Mouse (Mus musculus) myocyte (in vitro differentiated cells): ENCODE data around the gene Med16. TPM values are rescaled to one million over a fixed set of nuclear protein-coding genes. Genes with fewer than 3 reads are reported as not detected.

Experiments used
- H3K27me3 ChIP-seq: one replicate; pipeline ENCODE4 v1.6.1; 2011; ENCODE audit not compliant: control insufficient read depth, insufficient read depth, insufficient read length
- H3K36me3 ChIP-seq: one replicate; pipeline ENCODE4 v1.6.1; 2011; ENCODE audit not compliant: control insufficient read depth, insufficient read depth
- H3K4me2 ChIP-seq: one replicate; pipeline ENCODE4 v1.6.1; 2011; ENCODE audit warnings: low read depth, control low read depth
- H3K4me3 ChIP-seq: one replicate; pipeline ENCODE4 v1.5.1; 2011; ENCODE audit warnings: mild to moderate bottlenecking, control low read depth, moderate library complexity
- H3K79me2 ChIP-seq: one replicate; pipeline ENCODE4 v1.6.1; 2011; ENCODE audit not compliant: control insufficient read depth, insufficient read depth
- H3ac ChIP-seq: one replicate; pipeline ENCODE4 v1.6.1; 2011; ENCODE audit not compliant: control insufficient read depth, insufficient read length
- MAX ChIP-seq: IDR thresholded peaks from one replicate; pipeline ENCODE4 v1.6.1; 2011; ENCODE audit warnings: low read depth, mild to moderate bottlenecking, control low read depth
- MYOD1 ChIP-seq, 3 experiments: IDR thresholded peaks; one replicate each; pipeline ENCODE4 v1.6.1; 2011; ENCODE audit warnings: control low read depth in 2 of 3, low read depth in 2 of 3, mild to moderate bottlenecking in 2 of 3, moderate library complexity in 1 of 3; ENCODE audit not compliant: insufficient read length in 2 of 3, control insufficient read depth in 1 of 3
- POLR2AphosphoS2 ChIP-seq: IDR thresholded peaks from one replicate; pipeline ENCODE4 v1.6.1; 2011; ENCODE audit warnings: low read depth, control low read depth; ENCODE audit not compliant: insufficient read length
- SRF ChIP-seq: IDR thresholded peaks from one replicate; pipeline ENCODE4 v1.6.1; 2011; ENCODE audit warnings: low read depth; ENCODE audit not compliant: control insufficient read depth, insufficient read length
- TCF12 ChIP-seq: IDR thresholded peaks from one replicate; pipeline ENCODE4 v1.6.1; 2011; ENCODE audit warnings: mild to moderate bottlenecking, control low read depth; ENCODE audit not compliant: poor library complexity, insufficient read depth, severe bottlenecking
- polyA plus RNA-seq: library from polyadenylated mRNA; unstranded; fragments of >200 nt; fragmentation: generic; extraction: Trizol; gene quantifications from one replicate; pipeline ENCODE4 v1.2.1, GENCODE M21; 2012; ENCODE audit warnings: missing spikeins

The Med16 gene
- polyA plus RNA-seq, 1 experiment: 31.4 TPM

DNA sequence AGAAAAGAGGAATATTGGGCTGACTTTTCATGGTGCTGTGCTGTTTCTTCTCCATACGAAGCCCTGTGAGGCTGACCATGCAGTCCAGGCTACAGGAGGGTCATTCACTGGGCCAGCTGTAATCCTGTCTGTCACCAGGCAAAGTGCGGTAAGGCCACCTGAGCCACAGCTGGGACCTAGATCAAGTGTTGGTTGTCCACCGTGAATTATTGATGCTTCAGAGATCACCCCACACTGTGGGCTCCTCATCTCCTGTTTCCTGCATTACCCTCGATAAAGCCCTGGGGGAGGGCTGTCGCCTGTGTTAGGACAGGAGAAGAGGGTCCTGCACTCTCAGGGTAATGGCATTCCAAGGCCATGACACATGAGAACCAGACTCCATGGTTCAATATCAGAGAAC, 62.2 kb downstream of the Med16 start:
- H3K36me3 ChIP-seq: no peaks in the 10 kb centered on the region
- H3K4me3 ChIP-seq: no peak overlapping the region
- H3ac ChIP-seq: no peak overlapping the region
- no peaks in the 10 kb centered on the region for H3K79me2 ChIP-seq
- H3K27me3 ChIP-seq: no peaks in the 10 kb centered on the region
- TF ChIP-seq MAX (no peak), TCF12 (no peak), SRF (no peak), POLR2AphosphoS2 (no peak), MYOD1 (IDR thresholded peaks at IDR 0.05; ENCODE audit: control insufficient read depth in 1 of 3, insufficient read length in 2 of 3, low read depth in 2 of 3) (no peak)
- H3K4me2 ChIP-seq: no peak overlapping the region

Other genes starting within 250 kb of the Med16 start
- not detected for gene Madcam1, start 244.4 kb downstream of the Med16 start, polyA plus RNA-seq
- gene Tpgs1, start 239.6 kb downstream of the Med16 start, polyA plus RNA-seq: 80.2 TPM
- 299 TPM for gene Cdc34, start 226.7 kb downstream of the Med16 start, polyA plus RNA-seq
- 0.71 TPM for gene Gzmm, start 219.9 kb downstream of the Med16 start, polyA plus RNA-seq
- gene Bsg, start 204.4 kb downstream of the Med16 start, polyA plus RNA-seq: 1,268 TPM
- 0.35 TPM for gene Hcn2, start 192.3 kb downstream of the Med16 start, polyA plus RNA-seq
- gene Polrmt, start 162.3 kb downstream of the Med16 start, polyA plus RNA-seq: 82.3 TPM
- 0.26 TPM for gene Fgf22, start 153.8 kb downstream of the Med16 start, polyA plus RNA-seq
- gene Rnf126, start 142.0 kb downstream of the Med16 start, polyA plus RNA-seq: 91.3 TPM
- 28.9 TPM for gene Fstl3, start 131.7 kb downstream of the Med16 start, polyA plus RNA-seq
- gene Prss57, start 118.0 kb downstream of the Med16 start, polyA plus RNA-seq: 0.07 TPM
- 70.0 TPM for gene Palm, start 115.4 kb downstream of the Med16 start, polyA plus RNA-seq
- 0.06 TPM for gene Misp, start 87.9 kb downstream of the Med16 start, polyA plus RNA-seq
- 158 TPM for gene Ptbp1, start 54.5 kb downstream of the Med16 start, polyA plus RNA-seq
- 0.22 TPM for gene Prtn3, start 34.4 kb downstream of the Med16 start, polyA plus RNA-seq
- gene Plppr3, start 34.3 kb downstream of the Med16 start, polyA plus RNA-seq: 5.4 TPM
- gene Elane, start 22.7 kb downstream of the Med16 start, polyA plus RNA-seq: not detected
- not detected for gene Cfd, start 18.1 kb downstream of the Med16 start, polyA plus RNA-seq
- gene Gm26602, start 1.9 kb upstream of the Med16 start, polyA plus RNA-seq: not detected
- gene Kiss1r, start 8.0 kb upstream of the Med16 start, polyA plus RNA-seq: 0.59 TPM
- 69.0 TPM for gene R3hdm4, start 12.3 kb upstream of the Med16 start, polyA plus RNA-seq
- gene Arid3a, start 18.1 kb upstream of the Med16 start, polyA plus RNA-seq: 1.2 TPM
- gene Wdr18, start 51.2 kb upstream of the Med16 start, polyA plus RNA-seq: 35.1 TPM
- gene Grin3b, start 61.8 kb upstream of the Med16 start, polyA plus RNA-seq: 0.73 TPM
- gene Tmem259, start 75.4 kb upstream of the Med16 start, polyA plus RNA-seq: 152 TPM
- 109 TPM for gene Cnn2, start 79.7 kb upstream of the Med16 start, polyA plus RNA-seq
- 15.6 TPM for gene Abca7, start 87.6 kb upstream of the Med16 start, polyA plus RNA-seq
- 0.53 TPM for gene Arhgap45, start 107.7 kb upstream of the Med16 start, polyA plus RNA-seq
- gene Polr2e, start 130.9 kb upstream of the Med16 start, polyA plus RNA-seq: 209 TPM
- 1,278 TPM for gene Gpx4, start 138.2 kb upstream of the Med16 start, polyA plus RNA-seq
- gene Sbno2, start 196.6 kb upstream of the Med16 start, polyA plus RNA-seq: 44.6 TPM
- gene Stk11, start 206.9 kb upstream of the Med16 start, polyA plus RNA-seq: 150 TPM
- gene Atp5d, start 229.7 kb upstream of the Med16 start, polyA plus RNA-seq: 1,163 TPM
- 10.0 TPM for gene Cbarp, start 231.9 kb upstream of the Med16 start, polyA plus RNA-seq
- 131 TPM for gene Midn, start 239.3 kb upstream of the Med16 start, polyA plus RNA-seq